Mouse (Mus musculus) midbrain, postnatal 0 days (tissue): Measurements from ENCODE around the gene Fdx1l. TPM values are rescaled to one million over a fixed set of nuclear protein-coding genes. Genes with fewer than 3 reads are reported as not detected.
"Not testable (repeated sequence)": the region's sequence is repeated elsewhere in the genome, so short reads cannot be mapped to it uniquely, and the experiment has no call there.

Source experiments
- ATAC-seq: fragments of 200-750 bp; cut with Nextera tagmentation; 2 replicates; pipeline ENCODE4 v1.8.0; 2017; ENCODE audit warnings: moderate number of reproducible peaks, mild to moderate bottlenecking, moderate TSS enrichment, moderate library complexity; ENCODE audit not compliant: low FRiP score
- DNase-seq: peaks from one replicate; pipeline ENCODE4 v3.0.0-alpha.2; 2015; ENCODE audit warnings: low spot score
- H3K27ac ChIP-seq: fragments of 300-500 bp; sonication (generic); 2 replicates; pipeline ENCODE4 v1.5.1; 2014; ENCODE audit warnings: low read depth, mild to moderate bottlenecking, low read length, mixed read lengths
- H3K27me3 ChIP-seq: fragments of 300-500 bp; sonication (generic); 2 replicates; pipeline ENCODE4 v1.6.1; 2014; ENCODE audit warnings: low read length, control low read depth, mixed read lengths; ENCODE audit not compliant: insufficient read depth
- H3K36me3 ChIP-seq: fragments of 300-500 bp; sonication (generic); 2 replicates; pipeline ENCODE4 v1.6.1; 2014; ENCODE audit warnings: low read length, control low read depth, mixed read lengths; ENCODE audit not compliant: insufficient read depth
- H3K4me1 ChIP-seq: fragments of 300-500 bp; sonication (generic); 2 replicates; pipeline ENCODE4 v1.6.1; 2014; ENCODE audit warnings: mild to moderate bottlenecking, control low read depth, antibody characterized with exemption, low read length, mixed read lengths; ENCODE audit not compliant: insufficient read depth
- H3K4me2 ChIP-seq: fragments of 300-500 bp; sonication (generic); 2 replicates; pipeline ENCODE4 v1.6.1; 2014; ENCODE audit warnings: low read depth, mild to moderate bottlenecking, low read length, mixed read lengths; ENCODE audit not compliant: poor library complexity, severe bottlenecking
- H3K4me3 ChIP-seq: fragments of 300-500 bp; sonication (generic); 2 replicates; pipeline ENCODE4 v1.5.1; 2014; ENCODE audit warnings: low read depth, mild to moderate bottlenecking, low read length, moderate library complexity
- H3K9ac ChIP-seq: fragments of 300-500 bp; sonication (generic); replicated peaks from 2 replicates; pipeline ENCODE4 v1.6.1; 2014; ENCODE audit warnings: mild to moderate bottlenecking, low read length, moderate library complexity, mixed read lengths; ENCODE audit not compliant: poor library complexity, severe bottlenecking
- H3K9me3 ChIP-seq: fragments of 300-500 bp; sonication (generic); 2 replicates; pipeline ENCODE4 v1.6.1; 2016; ENCODE audit warnings: low read length, control low read depth
- CTCF ChIP-seq: IDR thresholded peaks from 2 replicates; pipeline ENCODE4 v1.5.1; 2016; ENCODE audit warnings: antibody characterized with exemption, mild to moderate bottlenecking
- WGBS: fragments of 180-500 bp; shearing (Covaris S2); extraction: QIAGEN DNeasy Blood & Tissue Kit; methylation state at CpG from one replicate; pipeline ENCODE4 v1.1.7; 2014; 5-methylcytosine and 5-hydroxymethylcytosine counted together
- polyA plus RNA-seq: library from polyadenylated mRNA; unstranded; fragments of >200 nt; fragmentation: Nextera tagmentation; extraction: Ambion mirVana; gene quantifications from 2 replicates; pipeline ENCODE4 v1.2.1, GENCODE M21; 2015
- total RNA-seq: library from RNA; depleted of rRNA; stranded (reverse); fragments of >200 nt; gene quantifications from 2 replicates; pipeline ENCODE4 v1.2.3, GENCODE M21; 2014

Fdx1l gene
- total and polyA plus RNA-seq, 2 experiments from 2014 or later: 81.3 to 86.5 TPM

GRCm38 (mm10) chr9:21051578-21051977, 21.8 kb downstream of the Fdx1l start:
- DNase-seq (no peak), ATAC-seq (no peak)
- no peaks in the 10 kb centered on the region for H3K27me3 ChIP-seq
- no peak overlapping the region for H3K9ac ChIP-seq
- H3K36me3 ChIP-seq: no peaks in the 10 kb centered on the region
- H3K27ac ChIP-seq: no peak overlapping the region
- H3K4me2 ChIP-seq: no peak overlapping the region
- no peaks in the 10 kb centered on the region for H3K4me1 ChIP-seq
- H3K4me3 ChIP-seq: no peak overlapping the region
- TF ChIP-seq CTCF: no peak
- WGBS: 65% methylated on average over 10 of the region's 10 CpGs
- no peaks in the 10 kb centered on the region for H3K9me3 ChIP-seq

- WGBS: 82% methylated on average over 3 of the region's 3 CpGs
- ATAC-seq: no peak
Observed at GRCm38 (mm10) chr9:21045235-21045634, 28.2 kb downstream of the Fdx1l start.

GRCm38 (mm10) chr9:21044785-21045184, 28.6 kb downstream of the Fdx1l start:
- not testable (repeated sequence) for H3K4me1 ChIP-seq, H3K9me3 ChIP-seq, H3K27me3 ChIP-seq, DNase-seq, H3K27ac ChIP-seq, H3K4me2 ChIP-seq, H3K36me3 ChIP-seq, H3K9ac ChIP-seq, ATAC-seq, H3K4me3 ChIP-seq
- 42% methylated on average over 1 of the region's 1 CpGs for WGBS

More at GRCm38 (mm10) chr9:21045235-21045634, 28.2 kb downstream of the Fdx1l start:
- TF ChIP-seq CTCF: no peak
- Histone ChIP-seq H3K4me3 (no peak overlapping the region), H3K36me3 (no peaks in the 10 kb centered on the region), H3K27me3 (no peaks in the 10 kb centered on the region), H3K4me1 (no peaks in the 10 kb centered on the region), H3K27ac (no peak overlapping the region), H3K4me2 (no peak overlapping the region), H3K9me3 (no peaks in the 10 kb centered on the region), H3K9ac (no peak overlapping the region)
- DNase-seq: no peak

- Histone ChIP-seq H3K4me2 (no peak overlapping the region), H3K36me3 (no peaks in the 10 kb centered on the region), H3K9ac (no peak overlapping the region), H3K4me1 (0 out of 2 replicates have a peak, but pooled peaks cover under 1% of the 10 kb centered on the region), H3K9me3 (no peaks in the 10 kb centered on the region), H3K27ac (no peak overlapping the region), H3K27me3 (peaks cover 3% of the 10 kb centered on the region; the same call in 1 of the 2 replicates), H3K4me3 (no peak overlapping the region)
- 90% methylated on average over 4 of the region's 4 CpGs for WGBS
- ATAC-seq (no peak), DNase-seq (no peak)
- TF ChIP-seq CTCF: no peak
Observed at GRCm38 (mm10) chr9:21043563-21043962, 29.9 kb downstream of the Fdx1l start.

- no peaks in the 10 kb centered on the region for H3K9me3 ChIP-seq
- no peak overlapping the region for H3K27ac ChIP-seq
- no peak overlapping the region for H3K9ac ChIP-seq
- no peak for TF ChIP-seq CTCF
- no peak overlapping the region for H3K4me3 ChIP-seq
- H3K36me3 ChIP-seq: no peaks in the 10 kb centered on the region
- DNase-seq (no peak), ATAC-seq (no peak)
- H3K27me3 ChIP-seq: peaks cover 16% of the 10 kb centered on the region
- peaks cover 14% of the 10 kb centered on the region; the same call in 1 of the 2 replicates for H3K4me1 ChIP-seq
- H3K4me2 ChIP-seq: no peak overlapping the region
- WGBS: 56% methylated on average over 4 of the region's 4 CpGs
Observed at GRCm38 (mm10) chr9:21041308-21041707, 32.1 kb downstream of the Fdx1l start.

- Histone ChIP-seq H3K27me3 (peaks cover 31% of the 10 kb centered on the region), H3K36me3 (no peaks in the 10 kb centered on the region), H3K4me3 (no peak overlapping the region)
Observed at GRCm38 (mm10) chr9:21039779-21040178, 33.6 kb downstream of the Fdx1l start.

More at GRCm38 (mm10) chr9:21039779-21040178, 33.6 kb downstream of the Fdx1l start:
- no peak for DNase-seq
- 66% methylated on average over 3 of the region's 3 CpGs for WGBS
- H3K4me2 ChIP-seq: no peak overlapping the region
- no peak for ATAC-seq
- no peak overlapping the region for H3K27ac ChIP-seq
- no peak overlapping the region for H3K9ac ChIP-seq
- H3K9me3 ChIP-seq: no peaks in the 10 kb centered on the region
- peaks cover 22% of the 10 kb centered on the region; the same call in 1 of the 2 replicates for H3K4me1 ChIP-seq
- no peak for TF ChIP-seq CTCF
